Mouse (Mus musculus) brain, embryonic 14.5 days (tissue): ENCODE data around the gene Sstr4.

Source experiments
- CTCF ChIP-seq: fragments of 200-500 bp; IDR thresholded peaks from 2 replicates; pipeline ENCODE4 v1.5.1; 2012; ENCODE audit warnings: inconsistent platforms, mild to moderate bottlenecking, moderate library complexity, borderline replicate concordance; ENCODE audit not compliant: insufficient read depth, insufficient read length; ENCODE audit errors: extremely low read depth
- POLR2A ChIP-seq: fragments of 200-500 bp; IDR thresholded peaks from 2 replicates; pipeline ENCODE4 v1.6.1; 2012; ENCODE audit warnings: mild to moderate bottlenecking, inconsistent platforms, borderline replicate concordance; ENCODE audit not compliant: poor library complexity, insufficient read depth, insufficient read length, severe bottlenecking; ENCODE audit errors: extremely low read depth

DNA sequence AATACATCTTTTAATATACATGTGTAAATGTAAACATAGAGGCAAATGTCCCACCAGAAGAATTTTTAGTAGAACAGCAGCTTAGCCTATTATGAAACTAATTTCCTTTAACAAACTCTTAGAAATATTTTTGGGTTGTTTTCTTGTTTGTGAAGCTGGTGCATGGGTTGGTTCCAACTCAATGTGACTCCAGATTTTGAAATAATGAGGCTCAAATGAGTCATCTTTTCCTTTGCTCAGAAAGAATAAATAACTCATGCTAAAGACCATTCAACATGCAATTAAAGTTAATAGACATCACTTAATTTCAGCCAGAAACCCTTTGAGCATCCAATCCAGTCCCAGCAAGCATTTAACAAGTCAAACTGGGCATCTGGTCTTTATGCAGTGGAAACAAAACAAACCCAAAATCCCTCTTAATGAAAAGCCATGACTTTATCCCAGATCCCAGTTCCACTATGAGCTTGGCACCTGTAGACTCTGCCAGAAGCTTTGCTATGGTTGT lies 33.9 kb downstream of the Sstr4 start:
- TF ChIP-seq CTCF: no peak
- TF ChIP-seq POLR2A: no peak
